Mouse (Mus musculus) heart, postnatal 0 days (tissue): ENCODE data around the gene Pcbp1.

Source experiments
- CTCF ChIP-seq: IDR thresholded peaks from 2 replicates; pipeline ENCODE4 v1.5.1; 2016; ENCODE audit warnings: antibody characterized with exemption, control low read depth, low read depth
- EP300 ChIP-seq: IDR thresholded peaks from 2 replicates; pipeline ENCODE4 v1.6.1; 2016; ENCODE audit warnings: antibody characterized with exemption, low read depth

- peak; percentile 16; the same call in 1 of the 2 replicates for TF ChIP-seq CTCF
- no peak for TF ChIP-seq EP300
Measured at GRCm38 (mm10) chr6:86547880-86548367, 21.8 kb upstream of the Pcbp1 start.
